ENCODE assay signal across 11 mouse cellular contexts in genomic region chr7:74065449-74066099, GRCm38 (mm10). TPM values are rescaled to one million over a fixed set of nuclear protein-coding genes. Genes with fewer than 3 reads are reported as not detected.
DNase-seq lines count a peak whose midpoint lies in the region; ATAC-seq and TF ChIP-seq lines count a peak whose summit lies in the region.
"Had no signal": no experiment of that assay in that cellular context is flagged by ENCODE, and none has a peak within 500 bp of the region (broad histone marks: within the 10 kb centered on the region; RNA-seq: fewer than 3 reads in every experiment).

No protein-coding gene starts in this region.

- no peaks in the 10 kb centered on the region for H3K9me3 ChIP-seq in embryonic facial prominence, embryonic 11.5 days (replicated peaks; ENCODE audit: control insufficient read depth, low read length)
- H3K9me3 ChIP-seq in limb, embryonic 12.5 days, result no peaks in the 10 kb centered on the region
- no peaks in the 10 kb centered on the region for H3K9me3 ChIP-seq in midbrain, postnatal 0 days (ENCODE audit: low read length)
- H3K9me3 ChIP-seq: midbrain, embryonic 13.5 days had no signal

- H3K4me2 ChIP-seq in embryonic facial prominence, embryonic 11.5 days (ENCODE audit: low read depth, low read length), result no peak overlapping the region
- no peak overlapping the region for H3K4me2 ChIP-seq in limb, embryonic 12.5 days
- no peak overlapping the region for H3K4me2 ChIP-seq in midbrain, postnatal 0 days (ENCODE audit: low read depth, low read length, poor library complexity, severe bottlenecking)
- H3K4me2 ChIP-seq: midbrain, embryonic 13.5 days had no signal

- TF ChIP-seq CTCF in midbrain, postnatal 0 days (IDR thresholded peaks at IDR 0.05), result no peak

- no peaks in the 10 kb centered on the region for H3K27me3 ChIP-seq in embryonic facial prominence, embryonic 11.5 days (ENCODE audit: control insufficient read depth, insufficient read depth, low read length)
- H3K27me3 ChIP-seq in limb, embryonic 12.5 days, result no peaks in the 10 kb centered on the region
- H3K27me3 ChIP-seq in midbrain, postnatal 0 days (ENCODE audit: insufficient read depth, low read length), result no peaks in the 10 kb centered on the region
- H3K27me3 ChIP-seq: midbrain, embryonic 13.5 days had no signal

- 43% methylated on average over 4 of the region's 4 CpGs for WGBS in embryonic facial prominence, embryonic 11.5 days
- 34% methylated on average over 4 of the region's 4 CpGs for WGBS in limb, embryonic 12.5 days
- WGBS in midbrain, postnatal 0 days, result 62% methylated on average over 4 of the region's 4 CpGs

- H3K9ac ChIP-seq in embryonic facial prominence, embryonic 11.5 days (replicated peaks; ENCODE audit: low read length), result no peak overlapping the region
- H3K9ac ChIP-seq in limb, embryonic 12.5 days (replicated peaks), result no peak overlapping the region
- no peak overlapping the region for H3K9ac ChIP-seq in midbrain, postnatal 0 days (replicated peaks; ENCODE audit: low read length, poor library complexity, severe bottlenecking)
- H3K9ac ChIP-seq: midbrain, embryonic 13.5 days had no signal

- H3K27ac ChIP-seq in embryonic facial prominence, embryonic 11.5 days (replicated peaks; ENCODE audit: low read depth, low read length), result no peak overlapping the region
- H3K27ac ChIP-seq in limb, embryonic 12.5 days, result peak overlapping the region; percentile 79
- H3K27ac ChIP-seq in midbrain, postnatal 0 days (ENCODE audit: low read depth, low read length), result no peak overlapping the region
- H3K27ac ChIP-seq: midbrain, embryonic 13.5 days had no signal

- DNase-seq in NIH3T3 (ENCODE audit: low read depth), result peak; percentile 9
- peak; percentile 42 for DNase-seq in embryonic facial prominence, embryonic 11.5 days (ENCODE audit: low spot score)
- peak; percentile 46 for DNase-seq in heart, postnatal 4 days
- no peak for DNase-seq in adrenal gland, postnatal 10 days
- no peak for DNase-seq in midbrain, postnatal 0 days (ENCODE audit: low spot score)
- DNase-seq: cerebellum, adult 9-11 months had no signal

- H3K4me1 ChIP-seq in embryonic facial prominence, embryonic 11.5 days (ENCODE audit: control insufficient read depth, insufficient read depth, low read length), result no peaks in the 10 kb centered on the region
- peaks cover 15% of the 10 kb centered on the region for H3K4me1 ChIP-seq in limb, embryonic 12.5 days (replicated peaks)
- H3K4me1 ChIP-seq in midbrain, postnatal 0 days (ENCODE audit: insufficient read depth, low read length), result no peaks in the 10 kb centered on the region
- H3K4me1 ChIP-seq: midbrain, embryonic 13.5 days had no signal

- H3K36me3 ChIP-seq in embryonic facial prominence, embryonic 11.5 days (replicated peaks; ENCODE audit: control insufficient read depth, insufficient read depth, low read depth, low read length), result no peaks in the 10 kb centered on the region
- H3K36me3 ChIP-seq in limb, embryonic 12.5 days, result no peaks in the 10 kb centered on the region
- no peaks in the 10 kb centered on the region for H3K36me3 ChIP-seq in midbrain, postnatal 0 days (ENCODE audit: insufficient read depth, low read length)
- H3K36me3 ChIP-seq: midbrain, embryonic 13.5 days had no signal

- no peak for ATAC-seq in embryonic facial prominence, embryonic 11.5 days (replicated peaks; ENCODE audit: insufficient number of reproducible peaks, low FRiP score, low TSS enrichment, low read depth)
- ATAC-seq in limb, embryonic 12.5 days (ENCODE audit: insufficient number of reproducible peaks, insufficient read depth, low FRiP score, low TSS enrichment, low read depth), result no peak; the same call in 1 of the 2 replicates
- ATAC-seq in erythroid progenitor cell, adult 5-6 weeks (replicated peaks; ENCODE audit: low FRiP score, poor library complexity, severe bottlenecking), result no peak
- ATAC-seq in frontal cortex, adult (ENCODE audit: low TSS enrichment), result no peak
- no peak for ATAC-seq in midbrain, postnatal 0 days (ENCODE audit: low FRiP score)
- ATAC-seq: midbrain, embryonic 13.5 days had no signal

- no peak overlapping the region for H3K4me3 ChIP-seq in embryonic facial prominence, embryonic 11.5 days (ENCODE audit: low read depth, low read length)
- no peak overlapping the region for H3K4me3 ChIP-seq in limb, embryonic 12.5 days (replicated peaks)
- no peak overlapping the region for H3K4me3 ChIP-seq in midbrain, postnatal 0 days (ENCODE audit: low read depth, low read length)
- H3K4me3 ChIP-seq: midbrain, embryonic 13.5 days had no signal

RNA-seq across cellular contexts. Expression of gene St8sia2, which starts 52.1 kb away (rescaled TPM):
- polyA plus RNA-seq in embryonic facial prominence, embryonic 11.5 days (2014; fragmentation: Nextera tagmentation; extraction: Ambion mirVana), result 24.7 and 25.9 TPM in 2 replicates
- total RNA-seq in heart, postnatal 4 days (2021), result 1 to 10 TPM; 1.5 to 2.8 TPM
- 14.6 and 19.4 TPM in 2 replicates for polyA plus RNA-seq in limb, embryonic 12.5 days (2016; fragmentation: Nextera tagmentation; extraction: Ambion mirVana)
- not detected in 2 replicates for total RNA-seq in erythroid progenitor cell, adult 5-6 weeks (2015; ENCODE audit: low replicate concordance)
- not detected in 2 replicates for total RNA-seq in erythroid progenitor cell, adult 5-6 weeks (2017; ENCODE audit: low replicate concordance)
- total RNA-seq in adrenal gland, postnatal 10 days (2021), result 1 to 10 TPM; 1.4 to 2.4 TPM
- total RNA-seq in midbrain, postnatal 0 days (2014; rRNA removed), result 75.1 and 100 TPM in 2 replicates
- 81.1 and 88.1 TPM in 2 replicates for polyA plus RNA-seq in midbrain, postnatal 0 days (2015; fragmentation: Nextera tagmentation; extraction: Ambion mirVana)
- total RNA-seq: MEL had no signal

Comparison
In these comparisons a context has a peak if more than half of its experiments do, and no peak if none do; other contexts are left out.
1. DNase-seq: peak in NIH3T3 (single experiment), embryonic facial prominence, embryonic 11.5 days (single experiment) and heart, postnatal 4 days (single experiment); none in adrenal gland, postnatal 10 days (single experiment) and midbrain, postnatal 0 days (single experiment).
2. RNA of gene St8sia2, which starts 52.1 kb away (total RNA-seq): 75.1 to 100 TPM in midbrain, postnatal 0 days; 1.5 to 2.8 TPM in heart, postnatal 4 days, 1.4 to 2.4 TPM in adrenal gland, postnatal 10 days and not detected in erythroid progenitor cell, adult 5-6 weeks; every median in the first group is over 10 times any median in the second.